Mouse (Mus musculus) retina, embryonic 14.5 days (tissue): Measurements from ENCODE around the gene Tsc2.

Experiments used
- DNase-seq: peaks from one replicate; pipeline ENCODE4 v3.0.0-alpha.2; 2015; ENCODE audit warnings: low spot score

Gene Tsc2

GRCm38 (mm10) chr17:24567034-24567779 lies 65.2 kb downstream of the Tsc2 start:
- no peak for DNase-seq

- no peak for DNase-seq
Observed at GRCm38 (mm10) chr17:24565792-24566191, 66.6 kb downstream of the Tsc2 start.

- no peak for DNase-seq
Observed at GRCm38 (mm10) chr17:24565092-24565491, 67.3 kb downstream of the Tsc2 start.

- no peak for DNase-seq
Observed at GRCm38 (mm10) chr17:24564422-24564821, 68.0 kb downstream of the Tsc2 start.

- no peak for DNase-seq
Observed at GRCm38 (mm10) chr17:24563638-24564037, 68.8 kb downstream of the Tsc2 start.

- no peak for DNase-seq
Observed at GRCm38 (mm10) chr17:24561592-24561991, 70.8 kb downstream of the Tsc2 start.

GRCm38 (mm10) chr17:24560301-24561028 lies 72.0 kb downstream of the Tsc2 start:
- no peak for DNase-seq

- DNase-seq = peak; percentile 11
Observed at GRCm38 (mm10) chr17:24559146-24559545, 73.3 kb downstream of the Tsc2 start.

GRCm38 (mm10) chr17:24558600-24559099 lies 73.8 kb downstream of the Tsc2 start:
- DNase-seq = peak; percentile 38

- DNase-seq = no peak
Observed at GRCm38 (mm10) chr17:24557091-24557490, 75.3 kb downstream of the Tsc2 start.

GRCm38 (mm10) chr17:24551050-24551444 lies 81.4 kb downstream of the Tsc2 start:
- DNase-seq = no peak

GRCm38 (mm10) chr17:24550416-24551049 lies 81.9 kb downstream of the Tsc2 start:
- peak; percentile 88 for DNase-seq

GRCm38 (mm10) chr17:24549618-24550415 lies 82.6 kb downstream of the Tsc2 start, which contains the start of gene Pkd1:
Gene Pkd1 (plus strand): TSS chr17:24549834.
- DNase-seq = peak; percentile 100

GRCm38 (mm10) chr17:24548921-24549617 lies 83.4 kb downstream of the Tsc2 start:
- DNase-seq = peak; percentile 36

GRCm38 (mm10) chr17:24548435-24548834 lies 84.0 kb downstream of the Tsc2 start:
- DNase-seq = no peak

GRCm38 (mm10) chr17:24546234-24546633 lies 86.2 kb downstream of the Tsc2 start:
- no peak for DNase-seq
